Mouse (Mus musculus): Measurements from ENCODE around the gene Galnt11.
"Not testable (repeated sequence)": the region's sequence is repeated elsewhere in the genome, so short reads cannot be mapped to it uniquely, and the experiment has no call there.

Galnt11 gene

GRCm38 (mm10) chr5:25221604-25222003 lies at the start of gene Galnt11:
TSS of gene Galnt11 (plus strand) at chr5:25221904.
- no peak for DNase-seq (ENCODE audit: low read depth, low spot score)

- DNase-seq (ENCODE audit: low read depth, low spot score), result not testable (repeated sequence)
These were observed 43.8 kb upstream of the Galnt11 start for GRCm38 (mm10) chr5:25177937-25178336.

- not testable (repeated sequence) for DNase-seq (ENCODE audit: low read depth, low spot score)
These were observed 43.2 kb upstream of the Galnt11 start for GRCm38 (mm10) chr5:25178543-25178942.

GRCm38 (mm10) chr5:25179284-25179683 lies 42.4 kb upstream of the Galnt11 start:
- DNase-seq (ENCODE audit: low read depth, low spot score), result no peak

GRCm38 (mm10) chr5:25179936-25180488 lies 41.7 kb upstream of the Galnt11 start:
- DNase-seq (ENCODE audit: low read depth, low spot score), result no peak

- DNase-seq (ENCODE audit: low read depth, low spot score), result no peak
These were observed 40.6 kb upstream of the Galnt11 start, which contains the start of gene Galntl5 for GRCm38 (mm10) chr5:25181004-25181531. TSS of gene Galntl5 (plus strand) at chr5:25181460.

GRCm38 (mm10) chr5:25183595-25183994 lies 38.1 kb upstream of the Galnt11 start:
- DNase-seq (ENCODE audit: low read depth, low spot score), result no peak

- DNase-seq (ENCODE audit: low read depth, low spot score), result no peak
These were observed 37.1 kb upstream of the Galnt11 start for GRCm38 (mm10) chr5:25184594-25184993.

- peak; percentile 28 for DNase-seq (ENCODE audit: low read depth, low spot score)
These were observed 34.0 kb upstream of the Galnt11 start for GRCm38 (mm10) chr5:25187727-25188126.

GRCm38 (mm10) chr5:25188802-25189201 lies 32.9 kb upstream of the Galnt11 start:
- no peak for DNase-seq (ENCODE audit: low read depth, low spot score)

GRCm38 (mm10) chr5:25190521-25190920 lies 31.2 kb upstream of the Galnt11 start:
- DNase-seq (ENCODE audit: low read depth, low spot score), result no peak

GRCm38 (mm10) chr5:25211872-25212271 lies 9.8 kb upstream of the Galnt11 start:
- no peak for DNase-seq (ENCODE audit: low read depth, low spot score)

- DNase-seq (ENCODE audit: low read depth, low spot score), result not testable (repeated sequence)
These were observed 8.5 kb upstream of the Galnt11 start for GRCm38 (mm10) chr5:25213216-25213615.

GRCm38 (mm10) chr5:25215006-25215405 lies 6.7 kb upstream of the Galnt11 start:
- no peak for DNase-seq (ENCODE audit: low read depth, low spot score)

GRCm38 (mm10) chr5:25222752-25223702 lies 1.3 kb downstream of the Galnt11 start, which contains the start of gene E130116L18Rik:
TSS of gene E130116L18Rik (minus strand) at chr5:25223153.
- peak; percentile 75 for DNase-seq (ENCODE audit: low read depth, low spot score)

GRCm38 (mm10) chr5:25224377-25224776 lies 2.7 kb downstream of the Galnt11 start:
- not testable (repeated sequence) for DNase-seq (ENCODE audit: low read depth, low spot score)

- DNase-seq (ENCODE audit: low read depth, low spot score), result no peak
These were observed 21.4 kb downstream of the Galnt11 start for GRCm38 (mm10) chr5:25243101-25243500.

- no peak for DNase-seq (ENCODE audit: low read depth, low spot score)
These were observed 24.2 kb downstream of the Galnt11 start for GRCm38 (mm10) chr5:25245806-25246472.

- no peak for DNase-seq (ENCODE audit: low read depth, low spot score)
These were observed 24.8 kb downstream of the Galnt11 start for GRCm38 (mm10) chr5:25246473-25246865.

- DNase-seq (ENCODE audit: low read depth, low spot score), result no peak
These were observed 25.3 kb downstream of the Galnt11 start for GRCm38 (mm10) chr5:25247036-25247435.

GRCm38 (mm10) chr5:25252423-25252822 lies 30.7 kb downstream of the Galnt11 start:
- DNase-seq (ENCODE audit: low read depth, low spot score), result no peak
